Mouse (Mus musculus): ENCODE data around the gene Bcl2l15. TPM values are rescaled to one million over a fixed set of nuclear protein-coding genes. Genes with fewer than 3 reads are reported as not detected.
"Not testable (repeated sequence)": the region's sequence is repeated elsewhere in the genome, so short reads cannot be mapped to it uniquely, and the experiment has no call there.

Gene Bcl2l15
- polyA plus RNA-seq (2015; fragmentation: Nextera tagmentation; extraction: Ambion mirVana), result 0.14 and 0.17 TPM in 2 replicates

GRCm38 (mm10) chr3:103832426-103832825, at the start of gene Bcl2l15:
TSS of gene Bcl2l15 (plus strand) at chr3:103832601.
- H3K36me3 ChIP-seq, result no peaks in the 10 kb centered on the region
- no peak for ATAC-seq (replicated peaks; ENCODE audit: low FRiP score)

DNA sequence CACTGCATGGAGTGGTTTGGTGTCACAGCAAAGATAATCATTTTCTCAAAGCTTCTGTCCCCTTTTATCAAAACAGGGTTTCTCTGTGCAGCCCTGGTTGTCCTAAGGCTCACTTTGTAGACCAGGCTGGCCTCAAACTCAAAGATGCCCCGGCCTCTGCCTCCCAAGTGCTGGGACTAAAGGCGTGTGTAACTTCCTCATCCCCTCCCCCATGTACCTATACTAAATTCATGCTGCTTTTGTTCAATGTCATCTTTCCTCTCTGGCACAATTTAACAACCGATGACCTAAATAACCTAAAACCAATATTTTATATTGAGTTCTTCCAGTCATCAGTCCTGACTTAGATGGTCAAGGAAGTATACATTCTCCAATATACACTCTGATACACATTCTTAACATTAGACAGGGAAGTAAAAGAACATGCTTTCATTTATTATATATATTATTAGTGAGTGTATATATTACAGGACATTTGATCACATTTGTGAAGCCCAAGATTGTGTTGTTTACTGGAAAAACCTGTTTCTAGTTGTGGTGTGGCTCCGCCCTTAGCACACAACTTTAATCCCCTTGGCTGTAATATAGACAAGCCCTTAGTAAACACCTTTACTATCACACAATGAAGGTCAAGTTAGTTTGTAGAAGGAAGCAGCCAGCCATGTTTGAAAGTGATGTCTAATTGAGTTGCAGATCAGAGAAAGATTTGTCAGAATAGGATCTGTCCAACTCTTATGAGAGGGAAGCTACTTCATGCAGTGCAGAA, 49.4 kb upstream of the Bcl2l15 start:
- ATAC-seq (replicated peaks; ENCODE audit: low FRiP score), result no peak
- Histone ChIP-seq H3K9me3 (replicated peaks) (no peaks in the 10 kb centered on the region), H3K4me1 (peaks cover 15% of the 10 kb centered on the region), H3K4me3 (replicated peaks) (no peak overlapping the region), H3K9ac (no peak overlapping the region), H3K36me3 (peaks cover 2% of the 10 kb centered on the region; the same call in 1 of the 2 replicates), H3K27me3 (no peaks in the 10 kb centered on the region), H3K4me2 (no peak overlapping the region), H3K27ac (no peak overlapping the region)
- 83% methylated on average over 4 of the region's 4 CpGs for WGBS

More at GRCm38 (mm10) chr3:103832426-103832825, at the start of gene Bcl2l15:
- Histone ChIP-seq H3K4me3 (replicated peaks) (no peak within 1 kb of the TSS), H3K9ac (no peak within 1 kb of the TSS), H3K4me1 (no peaks in the 10 kb centered on the region), H3K9me3 (replicated peaks) (no peaks in the 10 kb centered on the region), H3K27ac (no peak within 1 kb of the TSS), H3K27me3 (no peaks in the 10 kb centered on the region), H3K4me2 (no peak within 1 kb of the TSS)

DNA sequence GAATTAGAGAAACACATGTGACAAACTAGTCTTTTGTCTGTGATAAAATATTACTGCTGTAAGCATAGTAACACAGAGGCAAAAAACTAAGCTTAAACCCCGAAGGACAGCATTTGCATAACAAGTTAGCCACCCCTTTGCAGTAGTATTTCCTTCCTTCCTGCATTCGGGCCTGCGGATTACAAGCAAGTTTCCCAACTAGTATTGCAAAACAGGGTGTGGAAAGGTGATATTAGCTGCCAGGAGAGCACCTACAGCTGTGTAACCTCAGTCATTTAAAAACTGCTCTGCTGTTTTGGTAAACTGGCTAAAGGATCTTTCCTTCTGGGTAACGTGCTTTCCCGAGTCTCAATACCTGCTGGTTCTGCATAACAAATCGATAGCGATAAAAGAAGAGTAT, 45.2 kb upstream of the Bcl2l15 start:
- Histone ChIP-seq H3K4me2 (no peak overlapping the region), H3K9ac (no peak overlapping the region), H3K4me1 (peaks cover 38% of the 10 kb centered on the region), H3K27me3 (no peaks in the 10 kb centered on the region), H3K4me3 (replicated peaks) (no peak overlapping the region), H3K36me3 (no peaks in the 10 kb centered on the region), H3K9me3 (replicated peaks) (no peaks in the 10 kb centered on the region), H3K27ac (0 out of 2 replicates have a peak overlapping the region, but pooled peaks have one; percentile 20)
- WGBS, result 59% methylated on average over 7 of the region's 7 CpGs
- ATAC-seq (replicated peaks; ENCODE audit: low FRiP score), result no peak

GRCm38 (mm10) chr3:103789096-103789495, 43.3 kb upstream of the Bcl2l15 start:
- H3K4me1 ChIP-seq, result peaks cover 36% of the 10 kb centered on the region
- no peak overlapping the region for H3K27ac ChIP-seq
- H3K9me3 ChIP-seq (replicated peaks), result no peaks in the 10 kb centered on the region
- no peak for ATAC-seq (replicated peaks; ENCODE audit: low FRiP score)
- H3K4me2 ChIP-seq, result peak overlapping the region; percentile 75
- H3K4me3 ChIP-seq (replicated peaks), result peak overlapping the region; percentile 96
- H3K27me3 ChIP-seq, result peaks cover 8% of the 10 kb centered on the region; the same call in 1 of the 2 replicates
- no peak overlapping the region for H3K9ac ChIP-seq
- H3K36me3 ChIP-seq, result no peaks in the 10 kb centered on the region
- 78% methylated on average over 7 of the region's 7 CpGs for WGBS

DNA sequence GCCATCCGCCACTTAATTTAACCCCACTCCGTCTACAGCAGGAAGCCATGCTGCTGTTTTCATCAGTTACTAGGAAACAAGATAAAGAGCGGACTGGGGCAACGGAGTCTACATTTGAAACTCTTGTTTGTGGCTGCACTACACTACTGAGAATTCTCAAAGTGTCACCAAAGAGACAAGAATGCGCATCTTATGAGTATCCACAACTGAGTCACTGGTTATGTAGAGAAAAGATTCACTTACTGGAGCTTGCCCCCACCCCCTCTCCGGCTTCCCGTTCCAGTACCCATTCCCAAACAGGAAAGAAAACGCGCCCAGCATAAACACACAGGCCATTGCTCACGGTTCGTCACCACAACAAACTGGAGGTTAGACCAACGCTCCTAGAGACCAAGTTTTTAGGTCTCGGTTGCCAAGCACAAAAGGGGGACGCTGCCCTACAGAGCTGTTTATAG, 42.5 kb upstream of the Bcl2l15 start:
- Histone ChIP-seq H3K4me2 (peak overlapping the region; percentile 75), H3K4me1 (peaks cover 33% of the 10 kb centered on the region), H3K4me3 (replicated peaks) (peak overlapping the region; percentile 96), H3K9ac (peak overlapping the region; percentile 94), H3K27ac (peak overlapping the region; percentile 91), H3K27me3 (peaks cover 8% of the 10 kb centered on the region; the same call in 1 of the 2 replicates), H3K9me3 (replicated peaks) (no peaks in the 10 kb centered on the region), H3K36me3 (no peaks in the 10 kb centered on the region)
- no peak for ATAC-seq (replicated peaks; ENCODE audit: low FRiP score)
- WGBS, result 2% methylated on average over 14 of the region's 14 CpGs

DNA sequence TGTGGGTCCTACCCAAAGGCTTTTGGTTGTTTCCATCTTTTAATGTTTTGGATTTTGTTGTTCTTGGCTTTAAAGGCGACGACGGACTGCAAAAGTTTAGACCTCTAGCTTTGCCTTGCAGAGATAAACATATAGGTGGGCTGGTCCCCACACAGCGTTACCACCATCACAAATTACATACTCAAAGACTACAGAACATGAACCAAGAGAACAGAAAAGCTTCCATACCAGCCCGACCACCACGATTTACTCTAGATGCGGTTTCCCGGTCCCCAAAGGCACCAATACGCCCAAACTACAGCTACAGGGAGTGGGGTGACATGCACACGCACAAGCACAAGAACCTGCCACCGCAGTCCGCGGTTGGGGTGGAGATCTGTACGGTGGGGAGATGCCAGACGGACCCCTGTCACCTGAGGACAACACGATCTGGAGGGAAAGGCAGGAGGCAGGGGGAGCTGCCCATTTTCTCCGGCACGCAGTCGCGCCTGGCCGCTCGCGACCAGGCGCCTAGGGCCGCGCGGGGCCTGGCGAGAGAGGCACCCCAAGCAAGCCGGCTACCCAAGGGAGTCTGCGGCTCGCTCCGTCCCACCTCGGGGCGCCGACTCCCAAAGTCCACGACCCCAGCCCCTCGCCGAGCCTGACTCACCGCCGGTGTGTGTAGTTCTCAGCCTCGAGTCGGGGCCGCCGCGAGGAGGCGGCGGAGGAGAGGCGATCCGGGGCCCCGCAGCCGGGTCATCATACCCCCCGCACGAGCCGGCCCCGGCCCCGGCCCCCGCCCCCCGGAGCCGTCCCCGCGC, 41.9 kb upstream of the Bcl2l15 start:
- no peaks in the 10 kb centered on the region for H3K9me3 ChIP-seq (replicated peaks)
- H3K27me3 ChIP-seq, result peaks cover 8% of the 10 kb centered on the region; the same call in 1 of the 2 replicates
- H3K4me2 ChIP-seq, result peak overlapping the region; percentile 75
- H3K9ac ChIP-seq, result peak overlapping the region; percentile 94
- peaks cover 29% of the 10 kb centered on the region for H3K4me1 ChIP-seq
- H3K36me3 ChIP-seq, result no peaks in the 10 kb centered on the region
- H3K4me3 ChIP-seq (replicated peaks), result peak overlapping the region; percentile 96
- H3K27ac ChIP-seq, result peak overlapping the region; percentile 91
- WGBS, result under 1% methylated on average over 51 of the region's 61 CpGs
- peak; percentile 84 for ATAC-seq (replicated peaks; ENCODE audit: low FRiP score)

- H3K4me3 ChIP-seq (replicated peaks), result peak within 1 kb of the TSS; percentile 96
- H3K9ac ChIP-seq, result peak within 1 kb of the TSS; percentile 94
- peaks cover 28% of the 10 kb centered on the region for H3K4me1 ChIP-seq
- no peaks in the 10 kb centered on the region for H3K9me3 ChIP-seq (replicated peaks)
- H3K36me3 ChIP-seq, result no peaks in the 10 kb centered on the region
- peaks cover 15% of the 10 kb centered on the region; the same call in 1 of the 2 replicates for H3K27me3 ChIP-seq
- H3K27ac ChIP-seq, result peak within 1 kb of the TSS; percentile 91
- peak within 1 kb of the TSS; percentile 75 for H3K4me2 ChIP-seq
- 9% methylated on average over 49 of the region's 49 CpGs for WGBS
- peak; percentile 97 for ATAC-seq (replicated peaks; ENCODE audit: low FRiP score)
Observed at GRCm38 (mm10) chr3:103791230-103792110, 40.9 kb upstream of the Bcl2l15 start, which contains the start of gene Hipk1. TSS of gene Hipk1 (minus strand) at chr3:103791563.

- not testable (repeated sequence) for H3K36me3 ChIP-seq; H3K9me3 ChIP-seq (replicated peaks); H3K27ac ChIP-seq; ATAC-seq (replicated peaks; ENCODE audit: low FRiP score); H3K9ac ChIP-seq
- 83% methylated on average over 5 of the region's 5 CpGs for WGBS
- Histone ChIP-seq H3K4me1 (peaks cover 26% of the 10 kb centered on the region), H3K4me2 (peak overlapping the region; percentile 75), H3K27me3 (peaks cover 19% of the 10 kb centered on the region; the same call in 1 of the 2 replicates), H3K4me3 (replicated peaks) (peak overlapping the region; percentile 96; the same call in 1 of the 2 replicates)
Observed at GRCm38 (mm10) chr3:103792111-103792406, 40.3 kb upstream of the Bcl2l15 start.

DNA sequence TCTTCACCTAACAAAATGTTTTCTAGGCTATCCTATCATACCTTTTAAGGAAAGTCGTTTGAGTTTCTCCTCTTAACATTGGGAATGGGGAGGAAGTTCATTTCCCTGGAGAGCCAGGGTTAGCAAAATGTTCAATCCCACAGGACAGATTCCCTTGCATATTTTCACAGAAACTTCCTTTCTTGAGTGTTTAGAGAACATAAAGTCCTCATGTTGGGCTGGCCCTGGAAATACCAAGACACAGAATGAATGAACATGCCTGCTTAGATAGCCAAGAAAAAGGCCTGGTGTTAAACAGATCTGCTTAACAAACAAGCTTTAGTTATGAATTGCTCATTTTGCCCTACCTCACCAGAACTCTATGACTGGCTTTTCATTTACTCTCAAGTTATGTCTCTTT, 39.8 kb upstream of the Bcl2l15 start:
- Histone ChIP-seq H3K9ac (no peak overlapping the region), H3K4me2 (no peak overlapping the region), H3K27ac (no peak overlapping the region), H3K27me3 (peaks cover 19% of the 10 kb centered on the region; the same call in 1 of the 2 replicates), H3K4me3 (replicated peaks) (no peak overlapping the region), H3K4me1 (peaks cover 23% of the 10 kb centered on the region), H3K36me3 (no peaks in the 10 kb centered on the region), H3K9me3 (replicated peaks) (no peaks in the 10 kb centered on the region)
- WGBS, result 71% methylated on average over 1 of the region's 1 CpGs
- no peak for ATAC-seq (replicated peaks; ENCODE audit: low FRiP score)

GRCm38 (mm10) chr3:103796389-103796788, 36.0 kb upstream of the Bcl2l15 start:
- Histone ChIP-seq H3K27me3 (peaks cover 19% of the 10 kb centered on the region; the same call in 1 of the 2 replicates), H3K9me3 (replicated peaks) (no peaks in the 10 kb centered on the region), H3K4me3 (replicated peaks) (no peak overlapping the region), H3K36me3 (peaks cover 2% of the 10 kb centered on the region; the same call in 1 of the 2 replicates), H3K4me1 (peaks cover 4% of the 10 kb centered on the region; the same call in 1 of the 2 replicates), H3K9ac (no peak overlapping the region), H3K4me2 (no peak overlapping the region), H3K27ac (no peak overlapping the region)
- ATAC-seq (replicated peaks; ENCODE audit: low FRiP score), result no peak
- 60% methylated on average over 2 of the region's 2 CpGs for WGBS

GRCm38 (mm10) chr3:103799507-103799906, 32.9 kb upstream of the Bcl2l15 start:
- WGBS, result 79% methylated on average over 2 of the region's 2 CpGs
- no peak overlapping the region for H3K4me2 ChIP-seq
- H3K9me3 ChIP-seq (replicated peaks), result no peaks in the 10 kb centered on the region
- H3K27me3 ChIP-seq, result 0 out of 2 replicates have a peak, but pooled peaks cover 11% of the 10 kb centered on the region
- no peak overlapping the region for H3K9ac ChIP-seq
- peaks cover 6% of the 10 kb centered on the region; the same call in 1 of the 2 replicates for H3K4me1 ChIP-seq
- no peak overlapping the region for H3K27ac ChIP-seq
- ATAC-seq (replicated peaks; ENCODE audit: low FRiP score), result peak; percentile 79; the same call in 1 of the 2 replicates
- H3K4me3 ChIP-seq (replicated peaks), result no peak overlapping the region
- peaks cover 29% of the 10 kb centered on the region for H3K36me3 ChIP-seq

Data from kidney, embryonic 15.5 days (tissue).